Mouse (Mus musculus): ENCODE results near the gene Tcl1b3. TPM values are rescaled to one million over a fixed set of nuclear protein-coding genes. Genes with fewer than 3 reads are reported as not detected.

Gene Tcl1b3
- polyA plus RNA-seq, 1 experiment from 2014 or later = not detected

DNA sequence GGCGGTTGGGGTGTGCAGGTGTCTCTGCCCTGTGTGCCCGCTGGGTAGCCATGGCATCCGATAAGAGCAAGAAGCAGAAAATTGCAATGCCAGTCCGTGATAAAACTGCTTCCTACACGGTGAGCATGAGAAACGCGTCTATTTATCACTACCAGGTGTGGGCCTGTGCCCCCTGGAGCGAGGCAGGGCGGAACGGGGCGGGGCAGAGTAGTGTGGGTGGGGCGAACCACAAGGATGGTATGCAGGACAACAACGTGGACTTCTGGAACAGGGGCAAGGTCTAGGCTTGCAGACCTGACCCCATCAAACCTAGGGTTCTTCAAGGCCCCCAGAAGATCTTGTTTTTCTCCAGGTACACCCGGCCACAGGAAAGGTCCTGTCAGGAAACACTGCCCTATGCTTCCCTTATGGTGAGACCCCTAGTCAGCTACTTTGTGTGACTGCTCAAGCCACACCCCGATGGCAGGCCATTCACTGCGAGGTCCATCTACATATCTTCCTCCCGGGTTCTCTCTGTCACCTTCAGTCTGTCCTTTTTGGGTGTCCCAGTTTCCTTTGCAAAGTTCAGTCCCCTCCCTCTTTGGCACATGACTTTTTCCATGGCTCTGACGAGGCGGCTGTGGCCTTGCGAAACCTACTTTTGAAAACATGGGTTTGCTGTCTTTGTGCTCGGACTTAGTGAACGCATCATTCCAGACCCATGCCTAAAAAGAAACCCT lies 31.9 kb downstream of the Tcl1b3 start, which contains the start of gene Tcl1:
Gene Tcl1 (minus strand): TSS at position 193 of the 719 bp plus-strand sequence.
- 88% methylated on average over 22 of the region's 22 CpGs for WGBS
- no peak within 1 kb of the TSS for H3K4me2 ChIP-seq (replicated peaks; ENCODE audit: low read depth, low read length)

GRCm38 (mm10) chr12:105224621-105225320 lies 33.9 kb downstream of the Tcl1b3 start:
- Histone ChIP-seq H3K4me2 (replicated peaks; ENCODE audit: low read depth, low read length) (no peak overlapping the region), H3K27me3 (ENCODE audit: insufficient read depth, low read length) (no peaks in the 10 kb centered on the region), H3K4me1 (ENCODE audit: insufficient read depth, low read length) (no peaks in the 10 kb centered on the region), H3K9me3 (ENCODE audit: low read length) (no peaks in the 10 kb centered on the region), H3K4me3 (ENCODE audit: low read length) (no peak overlapping the region), H3K9ac (replicated peaks; ENCODE audit: low read length) (no peak overlapping the region), H3K36me3 (ENCODE audit: insufficient read depth, low read length) (no peaks in the 10 kb centered on the region), H3K27ac (ENCODE audit: low read length) (no peak overlapping the region)
- 55% methylated on average over 16 of the region's 16 CpGs for WGBS
- no peak for ATAC-seq (ENCODE audit: low FRiP score, low TSS enrichment)

More for the DNA sequence above, 31.9 kb downstream of the Tcl1b3 start, which contains the start of gene Tcl1:
- Histone ChIP-seq H3K4me3 (ENCODE audit: low read length) (no peak within 1 kb of the TSS), H3K36me3 (ENCODE audit: insufficient read depth, low read length) (no peaks in the 10 kb centered on the region), H3K4me1 (ENCODE audit: insufficient read depth, low read length) (no peaks in the 10 kb centered on the region), H3K9ac (replicated peaks; ENCODE audit: low read length) (no peak within 1 kb of the TSS), H3K27ac (ENCODE audit: low read length) (no peak within 1 kb of the TSS), H3K27me3 (ENCODE audit: insufficient read depth, low read length) (no peaks in the 10 kb centered on the region), H3K9me3 (ENCODE audit: low read length) (no peaks in the 10 kb centered on the region)
- ATAC-seq (ENCODE audit: low FRiP score, low TSS enrichment) = no peak

GRCm38 (mm10) chr12:105234362-105234761 lies 43.5 kb downstream of the Tcl1b3 start:
- no peaks in the 10 kb centered on the region for H3K36me3 ChIP-seq (ENCODE audit: insufficient read depth, low read length)
- H3K27ac ChIP-seq (ENCODE audit: low read length) = no peak overlapping the region
- no peak overlapping the region for H3K4me2 ChIP-seq (replicated peaks; ENCODE audit: low read depth, low read length)
- H3K27me3 ChIP-seq (ENCODE audit: insufficient read depth, low read length) = no peaks in the 10 kb centered on the region
- H3K4me3 ChIP-seq (ENCODE audit: low read length) = no peak overlapping the region
- no peak for ATAC-seq (ENCODE audit: low FRiP score, low TSS enrichment)
- H3K4me1 ChIP-seq (ENCODE audit: insufficient read depth, low read length) = no peaks in the 10 kb centered on the region
- H3K9me3 ChIP-seq (ENCODE audit: low read length) = no peaks in the 10 kb centered on the region
- no peak overlapping the region for H3K9ac ChIP-seq (replicated peaks; ENCODE audit: low read length)
- WGBS = 69% methylated on average over 11 of the region's 11 CpGs

DNA sequence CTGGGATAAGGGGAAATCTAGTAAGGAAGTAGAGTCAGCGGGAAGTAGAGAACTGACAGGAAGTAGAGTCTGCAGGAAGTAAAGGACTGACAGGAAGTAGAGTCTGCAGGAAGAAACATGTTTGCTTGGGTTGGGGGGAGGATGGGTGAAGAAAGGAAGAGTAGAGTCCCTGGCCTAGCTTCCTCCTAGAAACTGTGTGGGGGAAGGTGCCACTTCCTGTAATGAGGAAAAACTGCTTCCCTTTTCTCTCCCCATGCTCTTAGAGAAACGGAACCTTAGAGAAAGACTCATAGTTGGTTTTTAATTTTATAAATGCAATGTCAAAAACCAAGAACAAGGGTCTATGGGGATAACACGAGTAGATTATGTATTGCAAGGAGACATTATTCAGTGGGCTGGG lies 44.2 kb downstream of the Tcl1b3 start:
- ATAC-seq (ENCODE audit: low FRiP score, low TSS enrichment) = no peak
- 70% methylated on average over 3 of the region's 3 CpGs for WGBS
- no peaks in the 10 kb centered on the region for H3K9me3 ChIP-seq (ENCODE audit: low read length)
- no peaks in the 10 kb centered on the region for H3K4me1 ChIP-seq (ENCODE audit: insufficient read depth, low read length)
- no peak overlapping the region for H3K9ac ChIP-seq (replicated peaks; ENCODE audit: low read length)
- H3K27me3 ChIP-seq (ENCODE audit: insufficient read depth, low read length) = no peaks in the 10 kb centered on the region
- H3K4me2 ChIP-seq (replicated peaks; ENCODE audit: low read depth, low read length) = no peak overlapping the region
- no peaks in the 10 kb centered on the region for H3K36me3 ChIP-seq (ENCODE audit: insufficient read depth, low read length)
- H3K4me3 ChIP-seq (ENCODE audit: low read length) = no peak overlapping the region
- no peak overlapping the region for H3K27ac ChIP-seq (ENCODE audit: low read length)

DNA sequence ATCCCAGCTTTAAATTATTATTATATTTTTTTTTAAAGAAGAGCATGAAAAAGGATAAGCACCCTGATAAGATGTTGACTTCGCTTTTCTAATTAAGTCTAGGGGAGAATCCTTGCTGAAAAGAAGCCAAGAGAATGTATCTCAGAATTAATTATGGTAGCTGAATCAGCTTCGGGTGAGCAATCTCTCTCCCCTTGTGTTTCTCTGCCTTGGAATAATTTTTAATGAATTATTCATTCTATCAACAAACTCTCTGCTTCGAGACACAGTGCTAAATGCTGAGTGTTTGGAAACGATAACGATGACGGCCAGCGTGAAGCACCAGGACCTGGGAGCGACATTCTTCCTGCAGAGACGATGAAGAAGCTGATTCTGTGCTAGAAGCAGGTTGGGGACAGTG lies 48.2 kb downstream of the Tcl1b3 start:
- Histone ChIP-seq H3K4me1 (ENCODE audit: insufficient read depth, low read length) (no peaks in the 10 kb centered on the region), H3K27me3 (ENCODE audit: insufficient read depth, low read length) (no peaks in the 10 kb centered on the region), H3K27ac (ENCODE audit: low read length) (no peak overlapping the region), H3K9ac (replicated peaks; ENCODE audit: low read length) (no peak overlapping the region), H3K9me3 (ENCODE audit: low read length) (no peaks in the 10 kb centered on the region), H3K4me2 (replicated peaks; ENCODE audit: low read depth, low read length) (no peak overlapping the region), H3K36me3 (ENCODE audit: insufficient read depth, low read length) (no peaks in the 10 kb centered on the region), H3K4me3 (ENCODE audit: low read length) (no peak overlapping the region)
- WGBS = 83% methylated on average over 9 of the region's 9 CpGs
- no peak for ATAC-seq (ENCODE audit: low FRiP score, low TSS enrichment)

Other genes with a start within 250 kb of the Tcl1b3 start
- 0.51 and 1.1 TPM in 2 replicates for gene Syne3, start 181.2 kb upstream of the Tcl1b3 start, polyA plus RNA-seq (2015; fragmentation: Nextera tagmentation; extraction: Ambion mirVana)
- gene Glrx5, start 158.4 kb upstream of the Tcl1b3 start, polyA plus RNA-seq (2015; fragmentation: Nextera tagmentation; extraction: Ambion mirVana) = 162 and 174 TPM in 2 replicates
- not detected in 2 replicates for gene Tcl1b2, start 45.0 kb upstream of the Tcl1b3 start, polyA plus RNA-seq (2015; fragmentation: Nextera tagmentation; extraction: Ambion mirVana)
- not detected in 2 replicates for gene Tcl1b1, start 31.4 kb upstream of the Tcl1b3 start, polyA plus RNA-seq (2015; fragmentation: Nextera tagmentation; extraction: Ambion mirVana)
- not detected in 2 replicates for gene Tcl1b5, start 14.7 kb upstream of the Tcl1b3 start, polyA plus RNA-seq (2015; fragmentation: Nextera tagmentation; extraction: Ambion mirVana)
- gene Tcl1b4, start 10.9 kb downstream of the Tcl1b3 start, polyA plus RNA-seq (2015; fragmentation: Nextera tagmentation; extraction: Ambion mirVana) = not detected in 2 replicates
- gene Tcl1, start 31.8 kb downstream of the Tcl1b3 start, polyA plus RNA-seq (2015; fragmentation: Nextera tagmentation; extraction: Ambion mirVana) = not detected in 2 replicates
- gene Tunar, start 142.8 kb downstream of the Tcl1b3 start, polyA plus RNA-seq (2015; fragmentation: Nextera tagmentation; extraction: Ambion mirVana) = 0.05 TPM in 1 of 2 replicates, not detected in the other

Measured in kidney, embryonic 16.5 days (tissue).